Mouse (Mus musculus) fibroblast of lung, adult 2 months (primary cell): Measurements from ENCODE around the gene Srms.
"Not testable (repeated sequence)": the region's sequence is repeated elsewhere in the genome, so short reads cannot be mapped to it uniquely, and the experiment has no call there.

ENCODE experiments used
- DNase-seq: peaks from one replicate; pipeline ENCODE4 v3.0.0-alpha.2; 2011; ENCODE audit warnings: low read depth

Gene Srms

DNA sequence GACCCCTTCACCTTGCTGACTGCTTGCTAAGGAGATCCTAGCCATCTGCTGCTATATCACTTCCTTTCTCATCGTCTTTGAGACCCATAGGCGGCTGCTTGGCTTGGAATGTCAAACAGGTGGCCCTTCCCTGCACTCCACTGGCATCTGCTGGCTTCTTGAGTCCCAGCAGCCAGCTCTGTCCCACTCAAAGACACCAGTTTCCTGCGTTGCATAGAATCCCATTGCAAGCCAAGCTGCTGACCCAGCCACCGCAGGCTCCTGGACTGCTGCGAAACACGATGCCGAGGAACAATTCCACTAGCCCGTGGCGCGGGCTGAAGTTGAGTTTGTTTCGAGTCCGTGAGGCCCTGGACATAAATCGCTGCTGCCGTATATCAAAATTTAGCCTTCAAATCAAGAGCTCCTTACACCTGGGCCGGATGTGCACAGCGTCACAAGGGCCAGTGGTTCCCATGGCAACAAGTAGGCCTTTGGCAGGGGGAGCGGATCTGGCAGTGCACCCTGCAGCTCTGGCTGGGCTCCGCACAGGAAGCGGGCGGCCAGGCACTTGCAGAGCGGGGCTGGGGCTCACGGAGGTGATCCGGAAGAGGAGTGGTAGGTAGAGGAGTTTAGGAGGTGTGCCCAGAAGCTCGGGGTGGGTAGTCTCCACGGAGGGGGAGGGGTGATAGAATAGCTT lies 6.7 kb upstream of the Srms start, which contains the start of gene Fndc11:
Gene Fndc11 (plus strand): TSS at position 476 of the 679 bp plus-strand sequence.
- peak; percentile 40 for DNase-seq

- DNase-seq: no peak
Observed at GRCm38 (mm10) chr2:181218881-181219485, 6.0 kb upstream of the Srms start.

DNA sequence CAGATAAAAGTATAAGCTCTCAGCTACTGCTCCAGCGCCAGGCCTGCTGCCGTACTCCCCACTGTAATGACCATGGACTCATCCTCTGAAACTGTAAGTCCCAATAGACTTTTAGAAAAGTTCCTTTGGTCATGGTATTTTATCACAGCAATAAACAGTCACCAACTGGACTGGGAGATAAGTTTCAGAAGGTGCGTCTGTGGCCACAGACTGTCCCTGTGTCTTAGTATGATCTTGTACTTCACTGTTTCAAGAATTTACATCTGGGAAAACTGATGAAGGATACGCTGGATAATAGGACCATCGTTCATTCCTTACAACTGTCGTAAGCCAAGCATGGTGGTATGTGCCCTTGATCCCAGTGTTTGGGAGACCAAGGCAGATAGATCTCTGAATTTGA lies 3.1 kb upstream of the Srms start:
- no peak for DNase-seq

DNA sequence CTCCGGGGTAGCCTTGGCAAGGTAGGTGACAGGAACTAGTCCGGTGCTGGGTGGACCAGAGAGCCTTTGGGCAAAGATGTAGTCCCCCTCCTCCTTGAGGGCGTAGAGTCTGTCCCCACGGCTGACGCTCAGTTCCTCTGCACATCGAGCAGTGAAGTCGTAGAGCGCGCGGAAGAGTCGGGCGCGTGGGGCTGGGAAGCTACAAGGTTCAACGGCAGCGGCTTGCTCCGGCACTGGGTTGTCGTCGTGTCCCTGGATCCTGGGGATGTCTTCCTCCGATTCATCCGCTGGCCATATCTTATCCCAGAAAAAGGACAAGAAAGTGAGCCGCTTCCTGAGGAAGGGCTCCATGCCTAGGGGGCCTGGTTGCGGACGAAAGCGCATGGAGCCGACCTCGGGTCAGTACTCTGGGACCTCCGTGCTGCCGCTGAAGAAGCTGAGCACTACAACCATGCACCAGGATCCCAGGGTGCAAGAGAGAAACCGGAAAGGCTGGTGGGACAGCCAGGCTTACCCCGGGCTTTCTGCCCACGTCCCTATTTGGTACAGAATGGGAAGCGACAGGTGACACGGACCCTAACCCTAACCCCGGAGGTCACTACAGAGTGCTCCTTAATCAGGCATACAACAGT lies 480 bp downstream of the Srms start:
- DNase-seq: no peak

DNA sequence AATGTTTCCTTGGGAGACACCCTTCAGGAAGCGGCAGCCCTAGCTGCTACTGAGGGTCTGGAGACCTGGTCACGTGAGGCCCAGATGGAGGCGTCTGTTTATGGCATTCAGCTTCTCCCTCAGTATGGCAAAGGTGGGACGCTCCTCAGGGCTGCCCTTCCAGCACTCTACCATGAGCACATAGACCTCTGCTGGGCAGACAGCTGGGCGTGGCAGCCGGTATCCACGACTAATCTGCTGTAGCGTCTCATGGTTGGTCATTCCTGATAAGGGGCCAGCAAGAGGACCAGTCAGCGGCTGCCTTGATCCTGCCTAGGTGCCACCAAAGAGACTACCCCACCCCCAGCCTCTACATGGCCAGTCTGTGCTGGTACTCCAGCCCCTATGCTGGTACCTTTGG lies 6.9 kb downstream of the Srms start:
- DNase-seq: no peak

GRCm38 (mm10) chr2:181205678-181206077 lies 7.3 kb downstream of the Srms start:
- DNase-seq: no peak

- DNase-seq: no peak
Observed at GRCm38 (mm10) chr2:181202886-181203285, 10.1 kb downstream of the Srms start.

DNA sequence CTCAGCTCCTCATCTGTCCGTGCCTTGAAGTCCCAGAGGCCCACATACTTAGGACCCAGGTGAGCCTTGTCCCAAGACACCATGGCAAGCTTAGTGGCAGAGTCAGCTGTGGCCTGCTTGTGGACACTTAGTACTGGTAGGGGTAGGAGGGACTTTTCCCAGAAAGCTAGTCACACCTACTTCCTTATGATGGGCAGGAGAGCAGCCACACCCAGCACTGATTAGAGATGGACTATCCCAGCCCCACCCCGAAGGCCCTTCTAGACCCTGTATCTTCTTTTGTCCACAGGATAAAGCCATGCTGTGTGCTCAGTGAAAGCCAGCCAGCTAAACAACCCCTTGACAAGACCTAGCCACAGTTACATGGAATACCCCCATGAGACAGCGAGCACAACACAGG lies 10.6 kb downstream of the Srms start, which contains the start of gene Ptk6:
Gene Ptk6 (minus strand): TSS at position 368 of the 400 bp plus-strand sequence.
- DNase-seq: no peak

DNA sequence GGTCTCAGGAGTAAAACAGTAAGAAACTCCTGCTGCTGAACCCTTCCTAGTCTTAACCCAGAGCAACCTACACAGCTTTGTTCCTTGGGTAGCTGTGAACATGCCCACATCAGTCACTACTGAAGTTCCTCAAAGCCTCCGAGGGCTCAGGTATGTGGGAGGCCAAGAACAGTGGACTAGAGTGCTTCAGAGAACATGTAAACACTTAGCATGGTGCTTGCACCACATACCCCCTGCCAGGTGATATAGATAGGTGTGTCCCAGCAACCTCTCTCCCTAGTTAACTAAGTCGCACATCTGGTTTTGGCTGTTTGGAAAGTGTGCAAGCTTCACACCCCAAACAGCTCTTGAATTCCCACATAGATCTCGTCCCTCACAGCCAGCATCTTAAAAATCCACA lies 11.4 kb downstream of the Srms start:
- DNase-seq: no peak

DNA sequence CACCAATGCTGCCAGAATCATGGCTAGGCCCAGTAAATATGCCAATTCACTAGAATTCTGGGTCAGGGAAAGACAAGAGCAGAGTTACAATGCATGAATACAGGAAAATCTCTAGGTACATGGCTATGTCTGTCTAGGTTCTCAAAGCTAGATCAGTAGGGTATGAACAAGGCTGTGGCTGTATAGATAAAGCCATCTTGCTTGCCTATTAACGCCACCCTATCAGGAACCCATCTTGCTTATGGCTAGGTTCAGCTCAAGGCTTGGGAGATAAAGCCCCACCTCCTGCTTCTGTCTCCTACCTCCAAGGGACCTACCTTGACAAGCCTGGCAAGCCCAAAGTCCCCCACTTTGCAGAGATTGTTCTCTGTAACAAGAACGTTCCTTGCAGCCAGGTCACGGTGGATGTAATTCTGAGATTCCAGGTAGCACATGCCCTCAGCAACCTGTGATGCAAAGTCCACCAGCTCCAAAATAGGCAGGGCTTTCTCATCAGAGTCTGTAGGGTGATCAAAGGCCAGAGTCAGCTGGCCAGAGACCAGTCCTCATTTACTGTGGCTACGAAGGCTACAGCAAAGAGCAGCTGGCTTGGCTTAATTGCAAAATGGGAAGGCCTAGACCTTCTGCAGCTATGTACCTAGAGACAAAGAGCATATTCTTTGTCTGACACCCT lies 16.2 kb downstream of the Srms start:
- no peak for DNase-seq

GRCm38 (mm10) chr2:181193044-181193443 lies 19.9 kb downstream of the Srms start:
- no peak for DNase-seq

DNA sequence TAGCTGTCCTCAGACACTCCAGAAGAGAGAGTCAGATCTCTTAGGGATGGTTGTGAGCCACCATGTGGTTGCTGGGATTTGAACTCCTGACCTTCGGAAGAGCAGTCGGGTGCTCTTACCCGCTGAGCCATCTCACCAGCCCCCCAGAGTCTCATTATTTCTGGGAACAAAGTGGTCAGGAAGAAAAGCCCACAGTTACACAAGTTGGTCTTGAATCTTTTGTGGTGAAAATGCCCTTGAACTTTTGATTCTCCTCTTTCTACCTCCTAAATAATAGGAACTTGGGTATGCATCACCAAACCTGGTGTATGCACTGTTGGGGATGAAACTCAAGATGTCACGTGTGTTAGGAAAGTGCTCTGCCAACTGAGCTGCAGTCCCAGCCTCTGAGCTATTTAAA lies 21.0 kb downstream of the Srms start:
- DNase-seq: no peak

DNA sequence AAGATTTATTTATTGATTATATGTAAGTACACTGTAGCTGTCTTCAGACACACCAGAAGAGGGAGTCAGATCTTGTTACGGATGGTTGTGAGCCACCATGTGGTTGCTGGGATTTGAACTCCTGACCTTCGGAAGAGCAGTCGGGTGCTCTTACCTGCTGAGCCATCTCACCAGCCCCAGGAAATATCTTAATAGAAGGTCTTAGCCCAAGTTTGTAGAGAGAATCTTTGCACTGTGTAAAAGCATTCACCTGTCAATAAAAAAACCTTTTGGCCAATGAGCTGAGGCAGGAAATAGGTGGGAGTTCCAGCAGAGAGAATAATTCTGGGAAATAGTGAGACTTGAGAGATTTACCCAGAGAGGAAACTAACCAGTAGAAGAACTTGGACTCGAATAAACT lies 21.6 kb downstream of the Srms start:
- not testable (repeated sequence) for DNase-seq

DNA sequence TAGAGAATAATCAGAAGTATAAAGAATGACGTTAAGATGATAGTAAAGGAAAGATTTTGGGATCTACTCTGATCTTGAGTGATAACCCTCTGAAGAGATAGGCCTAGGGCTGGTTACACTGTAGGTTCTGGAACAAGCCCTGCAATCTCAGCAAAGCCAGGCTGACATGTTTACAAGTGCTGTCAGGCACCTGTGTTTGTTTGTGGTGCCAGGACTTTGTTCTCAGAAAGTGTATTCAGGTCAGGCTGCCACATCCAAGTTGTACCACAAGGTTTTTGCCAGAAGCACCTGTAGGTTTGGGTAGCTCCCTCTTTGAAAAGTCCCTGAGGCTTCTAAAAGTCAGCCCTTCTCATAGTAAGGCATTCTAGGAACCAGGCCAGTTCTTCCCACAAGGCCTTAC lies 23.7 kb downstream of the Srms start:
- no peak for DNase-seq

GRCm38 (mm10) chr2:181188681-181189080 lies 24.3 kb downstream of the Srms start:
- no peak for DNase-seq

DNA sequence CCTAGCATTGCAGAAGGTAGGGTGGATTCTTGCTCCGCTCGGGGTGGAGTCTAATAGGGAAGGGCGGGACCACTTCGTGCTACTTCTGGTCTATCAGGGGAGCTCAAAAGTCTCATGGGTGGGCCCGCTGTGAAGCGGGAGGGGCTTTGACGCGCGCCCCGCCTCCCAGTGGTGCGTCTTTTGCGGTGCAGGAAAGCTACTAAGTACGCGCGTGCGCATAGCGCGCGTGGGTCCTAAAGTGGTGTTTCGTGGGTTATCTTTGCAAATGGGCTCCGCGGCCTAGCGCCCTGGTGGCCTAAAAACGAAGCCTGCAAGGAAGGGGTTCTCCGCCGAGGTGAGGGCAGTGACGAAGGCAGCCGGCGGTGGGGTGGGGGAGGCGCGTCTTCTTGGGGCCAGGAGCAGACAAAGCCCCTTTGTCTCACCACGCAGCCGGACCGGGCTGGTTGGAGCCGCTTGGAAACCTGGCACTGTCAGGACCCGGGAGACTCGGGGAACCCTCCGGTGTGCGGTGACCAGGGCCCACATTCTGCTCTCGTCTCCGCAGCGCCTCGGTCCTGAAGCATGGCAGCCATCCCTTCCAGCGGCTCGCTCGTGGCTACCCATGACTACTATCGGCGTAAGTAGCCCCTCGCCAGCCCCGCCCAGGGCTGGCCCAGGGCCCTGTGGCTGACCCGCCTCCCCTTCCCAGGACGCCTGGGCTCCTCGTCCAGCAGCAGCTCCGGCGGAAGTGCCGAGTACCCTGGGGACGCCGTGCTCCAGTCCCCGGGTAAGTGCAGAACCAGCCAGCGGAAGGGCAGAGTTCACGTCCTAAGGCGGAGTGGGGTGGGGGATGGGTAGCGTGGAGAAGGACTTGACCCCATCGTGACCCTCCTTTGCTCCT lies 25.6 kb downstream of the Srms start, which contains the start of gene Ppdpf:
Gene Ppdpf (plus strand): TSS at position 127 of the 880 bp plus-strand sequence.
- peak; percentile 84 for DNase-seq

DNA sequence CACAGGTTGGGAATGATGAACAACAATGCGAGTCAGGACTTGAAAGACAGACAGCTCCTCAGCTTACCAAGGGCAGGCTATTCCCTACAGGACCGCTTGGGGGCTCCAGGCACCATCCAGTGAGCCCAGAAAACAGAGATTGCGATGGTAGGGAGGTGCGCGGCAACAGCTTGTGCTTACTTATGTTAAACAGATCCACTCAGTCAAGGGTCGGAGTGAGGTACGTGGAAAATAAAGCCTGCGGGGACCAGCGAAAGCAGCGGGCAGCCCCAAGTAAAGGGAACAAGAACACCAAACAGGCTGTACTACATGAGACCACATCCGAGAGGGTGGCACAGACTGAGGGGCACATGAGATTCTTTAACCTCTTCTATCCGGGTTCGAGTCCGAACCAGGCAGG lies 26.4 kb downstream of the Srms start:
- peak; percentile 73 for DNase-seq

DNA sequence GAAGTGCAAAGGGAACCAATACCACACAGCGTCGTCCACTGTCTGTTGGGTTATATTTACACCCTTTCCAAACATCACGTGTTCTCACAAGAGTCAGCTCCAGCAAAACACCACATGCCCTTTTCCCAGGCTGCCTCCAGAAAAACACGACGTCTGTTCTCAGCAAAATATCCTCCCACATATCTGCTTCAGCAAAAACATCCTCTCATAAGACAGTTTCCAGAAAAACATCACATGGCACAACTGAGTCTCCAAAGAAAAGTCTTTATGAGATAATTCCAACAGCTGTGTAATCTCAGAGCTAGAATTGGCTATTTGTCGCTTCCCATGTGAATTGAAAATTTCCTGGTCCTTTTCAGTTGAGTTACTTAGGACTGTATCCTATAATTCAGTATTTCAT lies 32.1 kb downstream of the Srms start:
- DNase-seq: no peak

GRCm38 (mm10) chr2:181178471-181178870 lies 34.5 kb downstream of the Srms start:
- DNase-seq: no peak

DNA sequence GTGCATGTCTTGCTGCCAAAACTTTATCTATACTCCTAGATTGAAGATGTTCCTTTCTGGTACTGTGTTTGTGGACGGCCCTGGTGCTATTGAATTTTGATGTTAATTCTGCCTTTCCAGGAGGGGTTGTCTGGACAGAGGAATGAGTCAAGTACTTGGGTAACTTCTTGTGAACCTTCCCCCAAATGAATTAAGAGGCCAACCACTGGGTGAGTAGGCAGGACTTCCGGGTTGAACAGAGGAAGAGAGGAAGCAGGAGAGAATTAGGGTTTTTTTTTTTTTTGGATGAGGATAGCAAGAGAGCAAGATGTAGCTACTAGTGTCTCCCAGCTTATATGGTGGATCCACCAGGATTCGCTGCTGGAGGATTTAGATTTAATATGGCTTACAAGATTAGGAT lies 35.0 kb downstream of the Srms start:
- DNase-seq: no peak

DNA sequence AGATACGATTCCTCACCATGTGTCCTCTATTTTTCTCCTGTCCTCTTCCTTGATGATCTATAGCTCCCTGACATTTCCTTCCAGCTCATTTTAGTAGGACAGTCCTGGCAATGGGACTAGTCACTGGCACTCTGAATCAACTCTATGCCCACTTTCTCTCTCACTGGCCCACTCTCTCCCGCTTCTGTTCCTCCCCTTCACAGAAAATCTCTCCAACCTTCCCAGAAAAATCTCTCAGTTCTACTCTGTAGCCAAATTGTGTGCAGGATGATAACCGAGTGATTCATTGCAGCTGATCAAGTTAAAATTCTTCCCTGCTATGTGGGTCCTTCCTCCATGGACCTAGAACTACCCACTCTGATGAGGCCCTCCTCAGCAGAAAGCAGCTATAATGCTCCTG lies 38.3 kb downstream of the Srms start:
- DNase-seq: no peak

GRCm38 (mm10) chr2:181166469-181166868 lies 46.5 kb downstream of the Srms start:
- no peak for DNase-seq
